Mouse (Mus musculus) natural killer cell, adult 2 months (primary cell): Measurements from ENCODE around the gene Prlhr.

Source experiments
- DNase-seq, 2 experiments: peaks; one replicate each; pipeline ENCODE4 v3.0.0; 2022; ENCODE audit warnings: low spot score in 2 of 2

Prlhr gene

DNA sequence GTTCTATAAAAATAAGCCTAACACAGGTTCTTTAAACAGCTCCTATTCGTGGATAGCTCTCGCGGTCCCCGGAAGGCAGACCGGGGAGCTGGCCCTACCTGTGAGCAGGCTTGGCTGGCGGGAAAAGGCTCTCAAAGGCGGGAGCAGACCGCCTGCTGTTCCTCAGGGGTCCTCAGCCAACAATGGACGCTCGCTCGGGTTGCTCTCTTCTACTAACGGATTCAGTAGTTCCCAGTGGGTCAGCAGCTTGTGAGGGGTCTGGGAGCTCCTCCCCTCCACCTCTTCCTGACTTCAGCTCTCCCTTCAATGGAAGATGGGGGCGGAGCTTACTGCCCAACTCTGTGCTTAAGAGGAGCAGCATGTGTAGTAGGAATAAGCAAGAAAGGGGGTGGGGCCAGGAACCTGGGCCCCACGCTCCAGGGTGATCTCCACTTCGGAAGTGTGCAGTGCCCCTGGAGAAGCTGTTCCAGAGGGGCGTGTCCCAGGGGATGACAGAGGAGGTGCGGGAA, at the start of gene Prlhr:
Gene Prlhr (minus strand): TSS at position 51 of the 509 bp plus-strand sequence.
- DNase-seq, result no peak

GRCm38 (mm10) chr19:60515064-60515463, 47.0 kb upstream of the Prlhr start:
- DNase-seq, result no peak

DNA sequence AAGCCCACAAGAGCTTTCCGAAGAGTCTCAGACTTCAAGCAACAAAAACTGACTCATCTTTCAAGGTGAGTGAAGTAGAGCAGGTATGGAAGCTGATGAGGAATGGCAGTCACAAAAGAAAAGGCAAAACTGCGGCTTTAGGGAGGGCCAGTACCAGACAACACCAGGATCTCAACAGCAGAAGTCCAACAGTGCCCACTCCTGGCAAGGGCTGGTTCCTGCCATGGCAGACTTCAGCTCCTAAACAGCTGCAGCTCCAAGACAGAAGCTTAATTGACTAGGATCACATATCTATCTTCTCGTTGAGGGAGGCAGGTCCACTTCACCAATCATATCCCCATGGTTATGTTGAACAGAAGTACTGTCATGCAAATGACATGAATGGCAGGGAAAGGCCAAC, 45.3 kb upstream of the Prlhr start:
- no peak for DNase-seq

DNA sequence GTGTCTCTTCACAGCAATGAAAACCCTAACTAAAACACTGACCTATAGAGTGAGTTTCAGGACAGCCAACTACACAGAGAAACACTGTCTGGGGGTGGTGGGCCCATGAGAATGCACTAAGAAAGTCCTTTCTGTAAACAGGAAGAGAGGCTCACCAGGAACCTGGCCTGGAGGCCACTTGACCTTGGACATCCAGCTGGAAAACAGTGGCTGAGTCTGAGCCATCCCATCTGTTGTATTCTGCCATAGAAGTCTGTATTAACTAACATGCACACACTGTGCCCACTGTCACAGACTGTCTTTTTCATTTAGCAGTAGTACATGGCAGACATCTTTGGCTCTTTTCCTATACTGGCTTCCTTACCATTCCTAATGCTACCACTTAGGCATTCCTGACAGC, 32.1 kb upstream of the Prlhr start:
- DNase-seq, result no peak

DNA sequence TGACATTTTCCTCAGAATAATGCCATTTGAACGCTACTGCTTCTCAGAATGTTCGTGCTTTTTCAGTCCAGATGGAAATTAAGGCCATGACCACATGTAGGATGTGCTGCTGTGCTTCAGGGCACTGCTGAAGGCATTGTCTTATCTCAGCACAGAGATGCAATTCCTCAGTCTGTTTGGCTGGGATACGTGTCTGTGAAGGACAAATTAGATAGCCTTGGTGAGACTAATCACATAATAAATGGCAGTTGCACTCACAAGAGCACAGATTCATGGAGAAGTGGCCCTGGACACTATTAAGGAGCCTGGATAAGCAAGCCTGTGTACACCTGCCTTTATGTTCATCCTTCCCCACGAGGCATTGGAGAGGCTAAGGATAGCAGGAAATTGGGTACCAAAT, 29.1 kb upstream of the Prlhr start:
- DNase-seq, result no peak

GRCm38 (mm10) chr19:60495772-60496171, 27.7 kb upstream of the Prlhr start:
- DNase-seq, result no peak

- DNase-seq, result no peak
Observed at GRCm38 (mm10) chr19:60489566-60489965, 21.5 kb upstream of the Prlhr start.

DNA sequence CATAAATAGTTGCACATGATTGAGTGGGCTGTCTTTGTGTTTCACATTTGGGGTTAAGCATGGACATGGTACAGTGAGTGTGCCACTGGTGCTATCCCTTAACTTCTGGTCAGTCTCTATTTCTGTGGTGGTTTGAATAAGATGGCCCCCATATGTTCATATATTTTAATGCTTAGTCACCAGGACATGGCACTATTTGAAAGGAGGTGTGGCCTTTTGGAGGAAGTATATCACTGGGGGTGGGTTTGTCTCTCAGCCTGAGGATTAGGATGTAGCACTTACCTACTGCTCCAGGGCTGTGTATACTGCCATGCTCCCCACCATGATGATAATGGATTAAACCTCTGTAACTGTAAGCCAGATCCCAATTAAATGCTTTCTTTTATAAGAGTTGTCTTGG, 17.2 kb upstream of the Prlhr start:
- no peak for DNase-seq

DNA sequence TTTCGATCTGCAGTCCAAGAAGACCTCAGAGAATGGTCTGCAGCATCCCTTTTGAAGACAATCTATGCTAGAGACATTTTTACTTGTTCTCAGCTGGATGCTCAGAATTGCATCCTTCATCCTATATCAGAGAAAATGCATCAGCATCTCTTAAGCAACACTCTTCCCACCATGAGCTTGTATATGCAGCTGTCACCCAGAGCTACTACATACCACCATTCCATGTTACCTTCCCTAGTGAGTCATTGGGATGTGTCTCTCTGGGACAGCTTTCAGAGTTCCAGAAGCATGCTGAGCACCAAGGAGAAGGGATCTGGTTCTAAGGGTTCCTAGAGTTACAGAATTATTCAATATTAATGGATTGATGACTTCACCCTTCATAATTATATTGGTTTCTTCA, 10.8 kb upstream of the Prlhr start:
- DNase-seq, result no peak

DNA sequence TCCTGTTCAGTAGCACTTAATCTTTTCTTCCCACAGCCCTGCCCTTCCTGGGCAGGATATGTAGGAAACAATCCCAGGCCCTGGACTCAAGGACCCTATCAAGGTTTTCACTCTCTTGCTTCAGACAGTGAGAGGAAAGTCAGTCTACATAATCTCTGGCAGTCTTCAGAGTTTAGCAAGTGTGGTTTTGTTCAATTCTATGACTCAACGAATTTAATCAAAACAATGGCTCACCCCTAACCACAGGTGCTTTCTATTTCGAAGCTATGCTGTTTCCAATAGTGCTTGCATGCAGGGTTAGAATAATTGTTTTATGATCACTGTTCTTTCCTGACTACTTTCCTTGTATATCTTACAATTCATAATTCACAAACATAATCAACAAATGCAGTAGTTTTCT, 9.7 kb upstream of the Prlhr start:
- DNase-seq, result no peak

GRCm38 (mm10) chr19:60468846-60469245, 742 bp upstream of the Prlhr start:
- DNase-seq, result no peak

DNA sequence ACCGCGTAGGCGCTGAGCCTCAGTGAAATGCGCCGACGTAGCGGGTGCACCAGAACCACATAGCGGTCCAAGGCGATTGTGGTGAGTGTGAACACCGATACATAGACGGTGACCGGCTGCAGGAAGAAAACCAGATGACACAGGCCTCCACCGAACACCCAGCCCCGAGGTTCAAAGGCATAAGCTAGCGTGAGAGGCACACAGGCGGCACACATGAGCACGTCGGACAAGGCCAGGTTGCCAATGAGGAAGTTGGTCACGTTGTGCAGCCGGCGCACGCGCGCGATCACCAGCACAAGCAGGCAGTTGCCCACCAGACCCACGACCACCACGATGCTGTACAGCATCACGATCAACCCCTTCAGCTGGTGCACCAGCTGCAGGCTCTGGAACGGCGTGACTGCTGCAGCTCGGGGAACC, 506 bp downstream of the Prlhr start:
- no peak for DNase-seq

DNA sequence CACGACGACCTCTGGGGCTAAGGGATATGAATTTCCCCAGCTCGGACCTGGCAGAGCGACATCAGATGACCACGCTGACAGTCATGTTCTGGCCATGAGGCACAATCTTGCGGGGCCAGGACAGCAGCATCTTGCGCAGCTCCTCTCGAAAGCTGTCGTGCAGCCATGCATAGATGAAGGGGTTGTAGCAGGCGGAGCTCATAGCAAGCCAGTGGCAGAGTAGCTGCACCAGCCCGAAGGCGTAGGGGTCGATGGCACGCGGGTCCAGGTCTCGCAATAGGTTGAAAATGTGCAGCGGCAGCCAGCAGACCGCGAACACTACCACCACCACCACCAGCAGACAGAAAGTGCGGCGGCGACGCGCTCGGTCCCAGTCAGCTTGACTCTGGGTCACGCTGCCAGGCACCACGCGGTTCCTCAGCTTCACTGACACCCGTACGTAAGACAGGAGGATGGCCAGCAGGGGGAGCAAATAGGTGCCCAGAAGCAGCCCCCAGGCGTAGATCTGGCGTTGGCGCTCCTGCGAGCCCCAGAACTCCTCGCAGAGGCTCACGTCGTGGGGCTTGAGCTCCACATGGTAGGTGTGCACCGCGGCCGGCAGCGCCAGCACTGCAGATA, 1.0 kb downstream of the Prlhr start:
- peak; percentile 13 to 58 for DNase-seq

DNA sequence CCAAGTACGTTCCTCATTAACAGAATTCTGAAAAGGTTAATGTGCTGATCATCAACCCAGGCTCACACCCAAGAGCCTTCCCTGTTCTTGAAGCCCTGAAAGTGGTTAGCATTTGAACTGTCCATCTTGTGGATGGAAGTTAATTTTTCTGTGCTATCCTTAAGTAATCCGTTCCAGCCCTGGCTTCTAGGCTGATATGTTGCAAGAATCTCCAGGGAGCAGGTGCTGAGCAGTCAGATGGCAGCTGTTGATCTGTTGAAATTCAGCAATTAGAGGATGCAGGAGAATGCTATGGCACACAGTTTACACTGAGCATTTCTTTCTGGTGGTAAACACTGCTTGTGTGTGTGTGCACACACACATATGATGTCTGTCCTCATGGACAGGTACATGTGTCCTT, 2.4 kb downstream of the Prlhr start:
- no peak for DNase-seq

DNA sequence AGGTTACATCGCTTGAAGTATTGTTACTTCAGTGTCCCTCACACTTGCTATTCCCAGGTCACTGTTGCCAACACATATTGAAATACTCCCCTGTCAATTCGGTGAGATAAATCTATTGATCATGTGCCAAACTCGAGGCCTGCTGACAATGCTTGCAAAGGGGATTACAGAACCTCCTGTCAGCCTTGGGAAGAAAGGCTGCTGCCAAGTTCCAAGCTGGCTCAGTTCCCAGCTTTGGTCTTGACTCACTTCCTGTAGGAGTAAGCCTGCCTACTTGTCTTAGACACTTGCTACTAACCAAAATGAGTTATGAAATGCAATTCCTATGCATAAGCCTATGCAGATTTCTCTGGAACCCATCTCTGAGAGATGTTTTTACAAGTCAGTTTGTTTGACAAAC, 4.2 kb downstream of the Prlhr start:
- no peak for DNase-seq

DNA sequence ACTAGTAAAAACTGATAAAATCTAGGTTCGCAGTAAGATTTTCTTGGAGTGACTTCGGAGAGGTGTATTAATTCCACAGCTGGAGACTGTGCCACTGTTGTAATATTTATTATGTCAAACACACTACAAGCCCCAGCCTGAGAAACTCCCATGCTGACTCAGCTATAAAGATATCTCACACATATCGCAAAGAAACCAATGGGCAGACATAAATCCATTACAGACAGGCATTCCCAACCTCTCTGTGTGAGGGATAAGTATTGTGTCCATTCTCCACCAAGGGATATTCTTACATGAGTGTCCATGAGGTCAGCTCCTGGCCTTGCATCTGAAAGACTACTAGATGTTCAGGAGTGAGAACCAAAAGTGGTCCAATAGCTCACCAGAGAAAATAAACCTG, 4.7 kb downstream of the Prlhr start:
- no peak for DNase-seq

DNA sequence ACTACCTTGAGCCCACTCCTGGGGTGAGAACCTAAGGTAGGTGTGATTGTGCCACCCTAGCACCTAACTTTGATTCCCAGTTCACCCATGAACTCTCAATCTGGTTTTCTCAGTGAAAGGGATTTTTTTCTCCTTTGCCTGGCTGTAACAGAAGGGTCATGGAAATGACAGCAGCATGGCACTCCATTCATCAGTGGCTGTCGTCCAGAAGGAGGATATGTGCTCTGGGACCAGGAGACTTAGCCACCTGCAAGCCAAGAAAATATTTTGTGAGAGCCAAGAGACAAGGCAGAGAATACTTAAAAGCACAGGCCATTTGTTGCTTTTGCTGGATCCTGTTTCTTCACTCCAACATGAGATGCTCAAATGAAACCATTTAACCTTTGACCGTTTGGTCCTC, 6.6 kb downstream of the Prlhr start:
- no peak for DNase-seq

- DNase-seq, result no peak
Observed at GRCm38 (mm10) chr19:60459680-60460079, 8.4 kb downstream of the Prlhr start.

DNA sequence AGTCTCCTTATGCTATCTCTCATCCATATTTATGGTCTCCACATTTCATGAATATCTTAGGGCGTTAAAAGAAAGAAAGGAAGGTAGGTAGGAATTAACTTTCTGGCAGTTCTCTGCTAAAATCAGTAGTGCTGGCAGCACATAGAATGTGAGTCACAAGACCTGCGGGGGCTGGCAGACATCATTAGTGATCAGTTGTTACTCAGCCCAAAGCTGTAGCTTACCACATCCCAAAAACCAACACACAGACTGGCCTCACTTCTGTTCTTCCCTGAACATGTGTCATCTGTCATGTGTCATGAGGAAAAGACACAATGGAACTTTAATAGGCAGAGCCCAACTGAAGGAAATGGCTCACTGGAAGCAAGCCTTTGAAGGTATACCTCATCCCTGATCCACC, 9.0 kb downstream of the Prlhr start:
- no peak for DNase-seq

- DNase-seq, result no peak
Observed at GRCm38 (mm10) chr19:60455791-60456190, 12.3 kb downstream of the Prlhr start.

GRCm38 (mm10) chr19:60440531-60440930, 27.6 kb downstream of the Prlhr start:
- DNase-seq, result no peak

GRCm38 (mm10) chr19:60440083-60440482, 28.0 kb downstream of the Prlhr start:
- DNase-seq, result no peak

DNA sequence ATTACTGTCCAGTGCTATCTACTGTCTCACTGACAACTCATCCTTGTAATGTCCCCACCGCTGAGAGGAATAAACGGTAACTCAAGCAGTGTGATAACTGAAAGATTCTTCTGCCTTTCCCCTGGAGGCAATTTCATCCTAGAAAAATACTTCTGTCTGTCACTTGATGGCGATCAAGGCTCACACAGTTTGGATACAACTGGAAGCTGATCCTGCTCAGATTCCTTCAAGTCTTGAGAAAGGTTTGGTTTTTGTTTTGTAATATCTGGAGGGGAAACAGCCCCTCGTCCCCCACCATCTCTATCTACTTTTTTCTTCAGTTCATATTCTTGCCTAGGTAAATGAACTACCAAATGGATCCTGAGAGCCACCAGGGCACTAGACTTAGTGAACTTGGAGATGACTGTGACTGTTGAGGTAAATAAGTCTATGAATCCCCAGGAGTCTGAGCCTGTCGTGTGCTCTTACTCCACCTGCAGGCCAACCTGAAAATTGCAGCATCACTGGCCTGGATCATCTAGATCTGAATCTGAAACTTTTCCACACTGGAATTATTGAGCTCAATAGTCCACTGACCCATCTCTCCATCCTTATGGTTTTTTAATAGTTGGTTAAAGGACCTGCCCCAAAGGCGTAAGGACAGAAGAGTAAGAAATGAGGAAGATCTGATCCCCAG, 30.4 kb downstream of the Prlhr start:
- DNase-seq, result no peak
